Mouse (Mus musculus) kidney, adult 9 months (tissue): Measurements from ENCODE around the gene Emx2.

Experiments
- DNase-seq: peaks from one replicate; pipeline ENCODE4 v3.0.0; 2022

Emx2 gene

DNA sequence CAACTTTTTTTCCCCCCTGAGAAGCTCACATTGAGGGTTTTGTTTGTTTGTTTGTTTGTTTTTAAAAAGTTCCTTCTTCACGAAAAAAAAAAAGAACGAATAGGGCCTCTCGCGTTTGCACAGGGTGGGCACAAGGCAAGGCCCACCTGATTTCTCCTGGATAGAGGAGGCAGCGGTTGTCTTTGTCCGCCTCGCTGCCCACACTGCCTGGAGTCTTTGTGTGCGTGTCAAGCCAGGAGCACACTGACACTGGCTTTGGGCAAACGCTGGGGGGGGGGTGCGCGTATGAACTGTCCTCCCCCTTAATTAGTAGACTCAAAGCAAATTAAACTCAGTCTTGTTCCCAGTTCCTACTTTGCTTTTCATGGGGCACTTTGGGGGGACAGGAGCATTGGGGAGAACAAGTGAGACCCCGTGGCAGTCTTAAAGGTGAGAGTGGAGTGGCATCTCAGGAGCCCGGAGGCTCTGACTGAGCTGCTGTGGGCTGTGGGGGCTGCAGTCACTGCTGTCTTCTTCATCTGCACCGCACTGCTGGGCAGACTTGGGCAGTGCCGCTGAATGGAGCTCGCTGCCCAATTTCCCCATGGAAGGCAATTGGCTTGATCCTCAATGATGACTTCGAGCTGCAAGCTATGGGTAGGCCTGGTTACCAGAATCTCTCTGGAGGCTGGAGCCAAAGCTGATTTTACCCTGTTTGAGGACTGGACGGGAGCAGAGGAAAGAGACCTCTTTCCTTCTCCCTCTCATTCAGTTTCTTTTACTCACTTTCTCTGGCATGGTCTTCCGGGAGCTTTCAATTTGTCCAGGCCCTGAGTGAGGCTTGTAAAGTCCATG lies 4.5 kb downstream of the Emx2 start:
- peak; percentile 40 for DNase-seq

DNA sequence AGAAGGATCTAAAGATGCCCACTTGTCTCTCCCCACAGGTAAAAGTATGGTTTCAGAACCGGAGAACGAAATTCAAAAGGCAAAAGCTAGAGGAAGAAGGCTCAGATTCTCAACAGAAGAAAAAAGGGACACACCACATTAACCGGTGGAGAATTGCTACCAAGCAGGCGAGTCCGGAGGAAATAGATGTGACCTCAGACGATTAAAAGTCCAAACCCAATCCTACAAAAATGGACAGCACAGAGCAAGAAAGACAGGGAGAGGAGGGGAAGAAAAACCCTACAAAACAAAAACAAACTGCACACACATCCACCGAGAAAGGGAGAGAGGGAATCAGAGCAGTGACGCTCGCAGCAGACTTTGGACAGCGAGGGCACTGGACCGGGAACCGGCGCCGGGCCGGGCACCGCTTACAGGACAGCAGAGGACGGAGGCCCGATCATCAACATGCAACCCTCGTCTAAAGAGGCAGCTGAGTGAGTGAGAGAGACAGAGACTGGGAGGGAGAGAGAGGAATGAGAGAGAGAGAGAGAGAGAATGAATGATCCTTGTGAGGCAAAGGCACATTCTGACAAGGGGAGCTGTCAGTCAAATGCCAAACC lies 5.8 kb downstream of the Emx2 start:
- DNase-seq = peak; percentile 73

DNA sequence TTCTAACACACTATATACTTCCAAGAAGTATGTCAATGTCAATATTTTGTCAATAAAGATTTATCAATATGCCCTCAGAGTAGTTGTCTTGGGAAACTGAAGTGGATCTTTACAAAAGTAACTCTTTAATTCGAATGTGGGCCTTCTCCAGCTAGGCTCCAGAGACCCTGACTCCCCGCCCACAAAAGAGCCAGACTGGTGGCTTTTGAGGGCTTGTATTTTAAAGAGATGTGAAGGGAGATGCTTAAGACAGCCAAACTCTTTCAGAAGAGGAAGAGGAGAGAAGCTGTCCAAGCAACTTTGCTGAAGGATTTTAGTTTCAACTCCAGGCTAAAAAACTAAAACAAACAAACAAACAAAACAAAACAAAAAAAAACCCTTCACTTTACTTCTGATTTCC lies 7.1 kb downstream of the Emx2 start:
- DNase-seq = no peak

DNA sequence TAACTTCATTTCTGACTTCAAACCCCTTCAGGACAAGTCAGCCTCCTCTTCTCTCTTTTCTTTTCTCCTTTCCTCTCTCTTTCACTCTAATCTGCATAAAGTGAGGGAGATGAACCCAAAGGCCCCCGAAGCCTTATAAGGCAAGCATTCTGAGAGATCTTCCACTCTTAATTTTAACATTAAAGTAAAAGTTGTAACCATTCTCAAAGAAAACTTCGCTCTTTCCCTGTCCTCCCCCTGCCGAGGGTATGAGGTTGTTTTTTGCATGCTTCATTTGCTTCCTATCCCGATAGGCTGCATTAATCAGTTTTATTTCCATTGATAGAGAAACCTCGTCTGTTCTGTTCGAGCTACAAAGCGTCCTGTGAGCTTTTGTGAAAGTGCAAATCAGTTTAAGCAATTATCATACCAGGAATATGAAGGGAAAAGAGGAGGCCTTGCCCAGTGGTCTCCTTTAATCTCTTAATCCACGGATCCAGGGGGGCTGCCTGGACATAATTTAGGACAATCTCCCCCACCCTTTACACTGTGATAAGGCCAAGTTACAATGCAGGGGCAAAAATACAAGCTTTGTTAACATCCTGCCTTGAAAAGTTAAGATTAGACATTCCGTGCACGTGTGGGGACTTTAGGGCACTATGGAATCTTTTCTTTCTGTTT lies 7.7 kb downstream of the Emx2 start:
- peak; percentile 31 for DNase-seq

DNA sequence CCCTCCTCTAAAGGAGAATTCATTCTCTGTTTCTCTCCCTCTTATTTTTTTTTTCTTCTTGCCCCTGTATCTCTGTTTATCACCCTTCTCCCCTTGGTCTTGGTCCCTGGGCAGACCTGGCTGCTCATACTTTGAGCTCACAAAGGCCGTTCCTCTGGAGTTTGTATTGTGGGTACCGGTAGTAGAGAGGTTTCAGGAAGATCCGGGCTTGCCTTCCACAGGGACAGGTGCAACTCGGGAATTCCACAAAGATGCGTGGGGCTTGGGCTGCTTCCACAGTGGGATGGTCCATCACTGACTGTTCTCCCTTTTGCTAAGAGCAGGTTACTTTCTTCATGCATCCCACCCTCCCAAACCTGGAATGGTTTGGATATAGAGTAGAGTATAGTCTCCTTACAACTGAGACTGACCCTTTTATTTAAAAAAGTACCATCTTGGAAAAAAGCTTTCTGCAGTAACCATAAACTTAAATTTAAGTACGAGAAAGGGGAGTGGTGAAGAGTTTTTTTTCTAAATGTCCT lies 8.3 kb downstream of the Emx2 start:
- no peak for DNase-seq

DNA sequence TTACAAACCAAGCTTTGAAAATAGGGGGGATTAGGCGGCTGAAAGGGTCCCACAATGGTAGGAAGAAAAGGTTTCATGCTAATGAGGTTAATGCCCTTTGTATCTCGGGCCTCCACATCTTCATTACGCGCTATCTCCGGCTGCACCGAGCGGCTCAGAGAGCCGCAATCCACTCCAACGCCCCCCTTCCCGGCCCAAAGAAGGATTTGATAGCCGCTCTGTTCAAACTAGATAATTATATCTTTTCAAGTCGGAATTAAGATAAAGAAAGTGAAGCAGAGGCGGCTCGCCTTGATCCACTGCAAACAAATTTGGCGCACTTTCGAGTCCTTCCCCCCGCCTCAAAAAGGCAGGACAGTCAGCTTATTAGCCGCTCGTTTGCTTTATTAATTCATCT lies 8.8 kb downstream of the Emx2 start:
- DNase-seq = peak; percentile 26

DNA sequence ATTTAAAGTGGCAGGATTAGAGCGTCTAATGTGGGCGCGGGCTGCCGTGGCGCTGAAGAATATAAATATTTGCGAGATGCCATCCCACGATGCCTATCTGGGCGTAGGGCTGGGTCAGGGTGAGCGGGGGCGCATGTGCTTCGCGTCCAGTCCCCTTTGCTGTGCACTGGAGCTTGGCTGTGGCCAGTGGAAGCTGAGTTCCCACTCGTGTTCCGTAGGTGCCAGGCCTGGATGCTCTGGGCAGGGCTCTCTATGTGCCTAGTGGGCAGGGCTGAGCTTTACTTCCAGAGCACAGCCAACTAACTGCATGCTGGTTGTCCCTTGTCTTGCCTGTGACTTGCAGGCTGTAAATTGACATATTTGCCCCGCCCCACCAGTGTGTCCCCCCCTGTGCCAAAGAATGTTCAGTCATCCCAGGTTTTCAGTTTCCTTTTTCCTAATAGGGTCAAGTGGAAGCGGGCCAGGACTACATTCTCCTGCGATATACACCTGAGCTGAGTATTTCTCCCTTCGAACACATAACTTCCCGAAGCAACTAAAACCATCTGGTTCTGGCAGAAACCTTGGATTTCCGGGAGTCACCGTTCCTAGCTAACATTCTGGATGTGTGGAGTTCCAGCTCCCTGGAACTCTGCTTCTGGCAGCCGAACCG lies 9.4 kb downstream of the Emx2 start:
- DNase-seq = peak; percentile 72

DNA sequence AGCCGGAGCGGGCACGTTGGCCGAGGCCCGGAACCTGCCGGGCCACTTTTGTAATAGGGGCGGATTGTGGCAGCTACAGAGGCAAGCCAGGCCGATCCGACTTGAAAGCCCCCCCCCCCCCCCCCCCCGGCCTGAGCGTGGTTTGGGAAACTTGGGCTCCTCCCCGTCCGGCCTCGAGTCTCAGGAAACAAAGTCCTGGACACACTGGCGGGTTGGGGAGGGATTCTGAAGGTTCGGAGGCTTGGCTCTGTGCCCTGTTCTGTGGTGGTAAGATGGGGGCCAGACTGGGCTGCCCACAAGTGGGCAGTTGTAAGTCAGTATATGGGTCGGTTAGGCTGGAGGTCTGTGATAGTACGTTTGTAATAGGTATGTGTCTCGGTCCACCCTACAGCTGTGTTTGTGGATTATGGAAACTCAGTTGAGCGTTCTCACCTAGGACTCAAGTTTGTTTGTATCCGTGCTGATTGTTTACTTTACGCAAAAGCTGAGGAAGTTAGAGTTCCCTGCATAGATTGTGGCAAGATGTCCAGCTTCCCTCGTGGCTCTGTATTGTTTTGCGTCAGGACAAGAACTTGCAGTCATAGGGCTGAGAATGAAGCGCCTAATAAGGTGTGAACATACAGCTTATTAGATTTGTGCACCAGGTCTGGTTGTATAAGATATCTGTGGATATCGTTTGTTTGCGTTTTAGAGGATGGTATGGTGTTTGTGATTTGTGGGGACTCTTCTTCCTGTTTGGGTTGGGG lies 10.1 kb downstream of the Emx2 start:
- DNase-seq = no peak

DNA sequence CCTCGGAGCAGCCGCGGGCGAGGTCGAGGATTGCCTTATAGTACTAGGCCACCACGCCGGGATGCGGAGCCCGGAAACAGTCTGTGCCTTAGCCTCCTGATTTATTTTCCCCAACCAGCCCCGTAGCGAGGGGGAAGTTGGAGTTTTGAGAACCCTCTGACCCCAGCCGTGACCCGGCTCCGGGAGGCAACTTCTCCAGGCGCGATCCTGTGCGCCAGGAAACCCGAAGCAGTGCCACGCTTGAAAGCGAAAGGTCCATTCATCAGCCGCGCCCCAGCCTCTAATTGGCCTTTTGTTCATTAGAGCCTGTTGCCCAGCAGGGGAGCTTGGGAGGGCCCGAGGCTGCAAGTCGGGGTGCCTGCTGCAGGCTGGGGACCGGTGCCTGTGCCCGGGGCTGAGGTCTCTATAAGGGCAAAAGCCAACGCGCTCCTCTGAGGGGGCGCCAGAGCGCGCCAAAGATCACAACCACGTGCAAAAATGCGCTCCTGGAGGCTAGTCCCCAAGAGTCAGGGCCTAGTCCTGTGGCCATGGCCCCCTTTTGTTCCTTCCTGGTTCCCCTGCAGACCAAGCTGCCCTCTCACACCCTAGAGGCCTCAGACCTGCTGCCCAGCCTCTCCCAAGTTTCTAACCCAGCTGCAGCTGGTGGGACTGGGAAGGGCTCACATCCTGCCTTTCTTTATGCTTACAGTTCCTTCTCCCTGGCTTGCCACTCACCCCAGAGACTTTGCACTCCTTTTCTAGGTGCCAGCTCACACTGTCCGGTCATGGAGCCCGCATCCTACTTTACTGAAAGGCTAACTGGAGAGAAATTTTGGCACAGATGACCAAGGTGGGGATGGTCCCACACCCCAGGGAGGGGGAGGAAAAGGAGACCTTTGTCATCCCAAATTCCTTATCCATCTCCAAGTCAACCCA lies 11.1 kb downstream of the Emx2 start:
- peak; percentile 62 for DNase-seq

DNA sequence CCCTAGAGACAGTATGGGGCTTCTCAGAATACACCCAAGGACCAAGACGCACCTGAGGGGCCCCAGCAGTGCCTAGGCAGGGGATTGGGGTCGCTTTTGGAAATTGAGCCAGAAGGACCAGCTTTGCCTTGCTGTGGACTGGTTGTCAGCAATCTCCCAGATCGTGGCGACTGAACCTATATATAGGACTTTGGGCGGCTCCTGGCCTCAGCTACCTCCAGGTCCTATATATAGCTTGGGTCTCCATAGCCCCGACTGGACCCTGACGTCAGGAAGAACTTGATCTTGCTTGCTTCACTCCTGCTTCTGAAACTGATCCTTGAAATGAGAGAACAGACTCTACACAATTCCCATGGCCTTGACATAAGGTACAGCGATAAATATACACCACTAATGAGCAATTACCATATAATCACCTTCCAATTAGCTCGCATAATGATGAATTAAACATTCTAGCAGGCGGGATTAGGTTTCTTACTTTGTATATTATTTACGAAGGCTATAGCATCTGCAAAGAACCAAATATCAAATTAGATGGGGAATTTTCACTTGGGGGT lies 12.0 kb downstream of the Emx2 start:
- no peak for DNase-seq

DNA sequence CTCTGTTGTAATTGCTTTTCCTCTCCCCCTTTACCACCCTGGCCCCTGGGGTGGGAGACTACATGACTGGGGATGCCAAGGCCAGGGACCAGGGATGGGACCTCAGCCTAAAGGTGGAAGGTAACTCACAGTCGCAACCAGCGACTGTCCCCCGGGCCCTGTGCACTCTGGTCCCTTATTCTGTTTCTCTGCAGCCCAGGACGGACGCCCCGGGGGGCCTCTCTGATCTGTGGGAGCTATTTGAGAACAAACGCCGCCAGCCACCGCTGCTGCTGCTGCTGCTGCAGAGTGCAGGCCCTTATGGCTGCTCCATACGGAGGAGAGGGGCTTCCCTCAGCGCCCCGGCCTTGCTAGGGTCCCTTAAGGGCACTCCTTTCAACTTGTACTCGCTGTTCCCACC lies 12.7 kb downstream of the Emx2 start:
- no peak for DNase-seq

DNA sequence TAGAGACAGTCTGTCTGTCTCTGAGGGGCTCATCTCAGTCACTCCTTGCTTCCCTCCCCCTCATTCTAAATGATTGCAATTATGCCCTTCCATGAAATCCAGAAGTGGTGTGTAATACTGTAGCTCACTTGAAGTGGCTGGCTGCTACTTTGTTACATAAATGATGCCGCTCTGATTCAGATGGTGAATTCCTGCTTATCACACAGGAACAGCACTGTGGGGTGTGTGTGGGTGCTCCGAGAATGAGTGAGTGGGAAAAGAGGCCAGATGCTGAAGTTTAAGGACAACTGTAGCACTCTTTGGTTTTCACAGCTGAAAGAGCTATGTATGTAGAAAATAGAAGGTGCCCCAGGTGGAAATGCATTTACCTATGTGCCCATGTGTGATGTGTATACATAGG lies 14.7 kb downstream of the Emx2 start:
- no peak for DNase-seq

DNA sequence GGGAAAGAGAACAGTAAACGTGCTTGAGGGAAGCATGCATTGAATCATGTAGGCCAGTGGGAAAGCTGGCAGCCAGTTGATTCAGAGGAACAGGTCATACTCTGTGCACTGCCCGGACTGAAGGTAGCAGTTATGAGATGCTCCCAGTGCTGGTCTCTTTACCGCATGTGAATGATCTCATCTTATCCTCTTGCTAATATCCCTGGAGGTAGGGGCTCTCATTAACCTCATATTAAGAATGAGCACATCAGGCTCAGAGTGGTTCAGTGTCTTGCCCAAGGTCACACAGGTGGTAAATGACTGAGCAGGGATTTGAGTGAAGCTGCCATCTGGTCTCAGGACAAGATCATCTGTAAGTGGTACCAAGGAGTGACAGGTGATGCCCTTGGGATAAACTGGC lies 21.7 kb downstream of the Emx2 start:
- DNase-seq = no peak

DNA sequence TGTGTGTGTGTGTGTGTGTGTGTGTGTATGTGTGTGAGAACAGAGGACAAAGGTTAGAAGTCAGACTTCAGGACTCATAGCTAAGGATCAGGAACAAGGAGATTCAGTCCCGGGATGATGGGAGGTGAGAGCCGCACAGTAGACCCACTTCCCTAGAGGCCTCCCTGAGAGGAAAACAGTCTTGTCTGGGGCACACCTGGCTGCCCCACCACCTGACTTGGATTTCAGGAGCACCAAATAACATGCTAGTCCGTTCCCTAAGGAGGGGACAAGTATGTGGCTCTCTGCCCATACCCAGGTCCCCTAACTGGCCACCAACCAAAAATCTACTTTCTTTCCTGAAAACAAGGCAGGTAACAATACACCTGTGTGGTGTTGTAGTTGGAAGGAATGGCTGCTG lies 22.4 kb downstream of the Emx2 start:
- DNase-seq = no peak

DNA sequence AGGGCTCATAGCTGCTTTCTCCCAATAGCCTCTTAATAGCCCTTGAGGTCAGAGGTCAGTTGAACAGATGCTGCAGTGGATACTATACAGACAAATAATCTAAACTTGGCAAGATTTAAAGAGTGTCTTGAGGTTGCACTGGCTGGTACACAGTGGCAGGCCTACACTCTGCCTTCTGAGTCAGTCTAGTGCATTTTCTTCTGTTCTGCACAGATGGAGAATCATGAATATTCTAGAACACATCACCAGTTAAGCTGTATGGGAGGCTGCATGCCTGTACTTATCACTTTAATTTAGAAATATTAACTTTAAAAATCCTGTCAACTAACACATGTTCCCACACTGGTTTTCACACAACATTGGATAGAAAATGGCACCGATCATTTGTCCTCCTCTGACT lies 34.1 kb downstream of the Emx2 start:
- DNase-seq = no peak

DNA sequence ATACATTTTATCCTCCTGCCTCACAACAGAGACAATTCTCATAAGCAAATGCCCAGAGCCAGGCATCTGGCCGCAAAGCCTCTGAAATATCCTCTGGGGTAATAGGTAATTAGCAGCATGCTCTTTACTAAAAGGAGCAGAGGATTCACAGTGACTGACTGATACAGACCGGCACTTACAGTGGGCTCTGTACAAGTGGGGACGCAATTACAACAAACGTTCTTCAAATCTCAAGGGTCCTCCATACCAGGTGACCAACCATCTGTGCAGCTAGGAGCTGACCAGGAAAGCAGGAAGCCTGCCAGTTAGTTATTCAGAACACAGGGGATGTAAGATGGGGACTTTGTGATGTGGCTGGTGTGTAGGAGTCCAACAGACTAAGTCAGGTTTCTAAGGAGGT lies 38.7 kb downstream of the Emx2 start:
- no peak for DNase-seq

DNA sequence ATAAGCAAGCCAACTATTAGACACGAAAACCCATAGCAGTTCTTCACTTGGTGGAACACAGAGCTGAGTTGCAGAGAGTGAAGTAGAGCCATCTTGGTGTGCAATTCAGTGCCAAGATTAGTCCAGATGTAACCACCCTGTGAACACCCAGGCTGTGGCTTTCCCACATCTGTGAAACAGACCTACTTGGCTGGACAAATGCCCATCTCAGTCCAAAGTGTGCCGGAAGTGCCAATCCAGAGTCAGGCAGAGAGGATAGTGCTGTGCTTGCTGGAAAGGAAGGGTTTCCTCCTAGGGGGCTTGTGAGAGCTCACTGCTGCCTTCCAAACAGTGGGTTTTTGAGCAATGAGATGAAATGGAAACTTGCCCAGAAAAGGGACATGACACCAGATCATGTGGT lies 50.7 kb downstream of the Emx2 start:
- peak; percentile 49 for DNase-seq

DNA sequence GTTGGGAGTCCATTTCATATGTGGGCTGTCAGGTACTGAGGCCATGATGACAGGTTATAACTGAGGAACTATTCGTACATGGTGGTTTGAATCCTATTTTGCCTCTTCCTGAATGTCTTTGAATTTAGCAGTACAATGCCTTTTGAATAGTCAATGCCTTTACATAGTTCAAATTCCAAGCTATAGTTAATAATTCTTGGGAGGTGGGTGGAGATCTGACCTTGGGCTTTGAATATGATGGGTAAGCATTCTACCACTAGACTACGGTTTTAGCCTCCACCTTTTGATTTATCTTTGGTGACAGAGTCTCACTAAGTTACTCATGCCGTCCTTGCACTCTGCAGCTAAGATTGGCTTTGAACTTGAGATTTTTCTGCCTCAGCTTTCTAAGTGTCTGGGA lies 55.0 kb downstream of the Emx2 start:
- DNase-seq = peak; percentile 72
